Mouse (Mus musculus) MEL (cell line): ENCODE data around the gene Acad12. TPM values are rescaled to one million over a fixed set of nuclear protein-coding genes. Genes with fewer than 3 reads are reported as not detected.
A peak's percentile ranks its signal among the peaks of the same experiment; 100 is the strongest.
"Not testable (repeated sequence)": the region's sequence is repeated elsewhere in the genome, so short reads cannot be mapped to it uniquely, and the experiment has no call there.

Experiments used
- DNase-seq: peaks from one replicate; pipeline ENCODE4 v3.0.0; 2011; ENCODE audit warnings: low read depth, low spot score
- H3K27ac ChIP-seq: 2 replicates; pipeline ENCODE4 v1.5.1; 2012; ENCODE audit warnings: low read depth, mild to moderate bottlenecking, control low read depth, low read length, moderate library complexity; ENCODE audit not compliant: control insufficient read depth
- H3K27me3 ChIP-seq, 2 experiments: fragments of 150-350 bp in 1 of 2; sonication (generic) in 1 of 2; 2 replicates each; pipeline ENCODE4 v1.6.1; 2012; ENCODE audit warnings: low read length in 2 of 2, mild to moderate bottlenecking in 2 of 2, improper control_type of control experiment in 1 of 2, moderate library complexity in 1 of 2; ENCODE audit not compliant: insufficient read depth in 2 of 2, control insufficient read depth in 1 of 2
- H3K36me3 ChIP-seq, 2 experiments: 2 replicates each; pipeline ENCODE4 v1.6.1; 2012 to 2014; ENCODE audit warnings: low read length in 2 of 2, improper control_type of control experiment in 1 of 2, inconsistent platforms in 1 of 2, mild to moderate bottlenecking in 1 of 2; ENCODE audit not compliant: insufficient read depth in 2 of 2, control insufficient read depth in 1 of 2
- H3K4me1 ChIP-seq, 2 experiments: fragments of 150-350 bp in 1 of 2; sonication (generic) in 1 of 2; 2 replicates each; pipeline ENCODE4 v1.6.1; 2012; ENCODE audit warnings: low read length in 2 of 2, improper control_type of control experiment in 1 of 2, mild to moderate bottlenecking in 1 of 2; ENCODE audit not compliant: insufficient read depth in 2 of 2, control insufficient read depth in 1 of 2
- H3K4me3 ChIP-seq, 2 experiments: fragments of 150-350 bp in 1 of 2; sonication (generic) in 1 of 2; 2 replicates each; pipeline ENCODE4 v1.5.1; 2012; ENCODE audit warnings: low read depth in 2 of 2, low read length in 2 of 2, mild to moderate bottlenecking in 2 of 2, moderate library complexity in 2 of 2, control low read depth in 1 of 2, improper control_type of control experiment in 1 of 2; ENCODE audit not compliant: control insufficient read depth in 1 of 2, insufficient read depth in 1 of 2
- H3K79me2 ChIP-seq: 2 replicates; pipeline ENCODE4 v1.6.1; 2012; ENCODE audit warnings: mild to moderate bottlenecking, low read length, moderate library complexity; ENCODE audit not compliant: control insufficient read depth, poor library complexity, insufficient read depth
- H3K9ac ChIP-seq: 2 replicates; pipeline ENCODE4 v1.6.1; 2012; ENCODE audit warnings: low read depth, mild to moderate bottlenecking, control low read depth, low read length, moderate library complexity; ENCODE audit not compliant: control insufficient read depth, poor library complexity, severe bottlenecking
- H3K9me3 ChIP-seq: fragments of 150-350 bp; sonication (generic); replicated peaks from 2 replicates; pipeline ENCODE4 v1.6.1; 2012; ENCODE audit warnings: mild to moderate bottlenecking, low read length, improper control_type of control experiment, moderate library complexity; ENCODE audit not compliant: insufficient read depth
- CTCF ChIP-seq, 3 experiments: IDR thresholded peaks in 2 of 3; conservative IDR thresholded peaks in 1 of 3; 2 replicates each; pipeline ENCODE4 v1.5.1; 2011 to 2012; ENCODE audit warnings: low read length in 3 of 3, low read depth in 2 of 3, mild to moderate bottlenecking in 2 of 3, improper control_type of control experiment in 1 of 3, inconsistent platforms in 1 of 3, mixed read lengths in 1 of 3, moderate library complexity in 1 of 3; ENCODE audit not compliant: control insufficient read depth in 1 of 3, insufficient read depth in 1 of 3, poor library complexity in 1 of 3, severe bottlenecking in 1 of 3
- RAD21 ChIP-seq: IDR thresholded peaks from 2 replicates; pipeline ENCODE4 v1.6.1; 2011; ENCODE audit warnings: mild to moderate bottlenecking, low read depth, low read length, improper control_type of control experiment
- RCOR1 ChIP-seq: IDR thresholded peaks from 2 replicates; pipeline ENCODE4 v1.6.1; 2012; ENCODE audit warnings: low read depth, mild to moderate bottlenecking, inconsistent platforms, low read length, improper control_type of control experiment
- SMC3 ChIP-seq: IDR thresholded peaks from 2 replicates; pipeline ENCODE4 v1.6.1; 2011; ENCODE audit warnings: low read depth, low read length, improper control_type of control experiment
- UBTF ChIP-seq: IDR thresholded peaks from 2 replicates; pipeline ENCODE4 v1.6.1; 2012; ENCODE audit warnings: low read depth, mild to moderate bottlenecking, inconsistent platforms, low read length, improper control_type of control experiment, moderate library complexity, borderline replicate concordance; ENCODE audit not compliant: insufficient read depth
- ZC3H11A ChIP-seq: IDR thresholded peaks from 2 replicates; pipeline ENCODE4 v1.6.1; 2012; ENCODE audit warnings: low read depth, mild to moderate bottlenecking, inconsistent platforms, low read length, improper control_type of control experiment
- ZMIZ1 ChIP-seq: IDR thresholded peaks from 2 replicates; pipeline ENCODE4 v1.6.1; 2012; ENCODE audit warnings: low read depth, mild to moderate bottlenecking, inconsistent platforms, low read length, improper control_type of control experiment, moderate library complexity
- polyA plus RNA-seq, 2 experiments: library from polyadenylated mRNA; stranded (reverse) in 1 of 2; unstranded in 1 of 2; fragments of >175 nt in 1 of 2; fragments of >200 nt in 1 of 2; gene quantifications; 2 replicates each; pipeline versions ENCODE4 v1.2.1 to v1.2.4; 2012; ENCODE audit warnings: low replicate concordance in 2 of 2, low read depth in 1 of 2; ENCODE audit not compliant: insufficient read length in 2 of 2, insufficient read depth in 1 of 2, missing spikeins in 1 of 2
- total RNA-seq: library from RNA; depleted of rRNA; stranded (reverse); fragments of 300-350 nt; gene quantifications from 2 replicates; pipeline ENCODE4 v1.2.3, GENCODE M21; 2012

Acad12 gene
- total and polyA plus RNA-seq, 3 experiments, result 2.6 to 6.4 TPM; not detected in 1

- not testable (repeated sequence) for H3K27ac ChIP-seq, H3K9ac ChIP-seq, H3K36me3 ChIP-seq, H3K9me3 ChIP-seq, H3K4me3 ChIP-seq, H3K27me3 ChIP-seq, H3K4me1 ChIP-seq, H3K79me2 ChIP-seq, DNase-seq
- peak in 2 of 3 experiments; percentile 31 to 49; a peak in 4 of 6 replicates for TF ChIP-seq CTCF (IDR thresholded peaks at IDR 0.05 in 2 of 3, conservative IDR thresholded peaks at IDR 0.05 in 1 of 3; ENCODE audit: control insufficient read depth in 1 of 3, insufficient read depth in 1 of 3, low read depth in 2 of 3, low read length in 3 of 3, poor library complexity in 1 of 3, severe bottlenecking in 1 of 3)
- TF ChIP-seq, all 39 proteins: peak for 1; not testable (repeated sequence) for 38
Measured at GRCm38 (mm10) chr5:121609556-121610135, 9.1 kb downstream of the Acad12 start.

- H3K9me3 ChIP-seq, result no peaks in the 10 kb centered on the region
- no peak overlapping the region for H3K4me3 ChIP-seq
- no peaks in the 10 kb centered on the region for H3K79me2 ChIP-seq
- no peak overlapping the region for H3K9ac ChIP-seq
- H3K27me3 ChIP-seq, result no peaks in the 10 kb centered on the region
- DNase-seq, result peak; percentile 82
- H3K27ac ChIP-seq, result no peak overlapping the region
- no peaks in the 10 kb centered on the region for H3K4me1 ChIP-seq
- TF ChIP-seq RCOR1, result no peak
- no peak for TF ChIP-seq ZMIZ1
- TF ChIP-seq ZC3H11A, result peak; percentile 38; the same call in 1 of the 2 replicates
- TF ChIP-seq RAD21, result peak; percentile 63
- peak; percentile 92 to 97 (median 95) for TF ChIP-seq CTCF (IDR thresholded peaks at IDR 0.05 in 2 of 3, conservative IDR thresholded peaks at IDR 0.05 in 1 of 3; ENCODE audit: control insufficient read depth in 1 of 3, insufficient read depth in 1 of 3, low read depth in 2 of 3, low read length in 3 of 3, poor library complexity in 1 of 3, severe bottlenecking in 1 of 3)
- peak; percentile 75 for TF ChIP-seq SMC3
- TF ChIP-seq UBTF, result no peak
- no peaks in the 10 kb centered on the region for H3K36me3 ChIP-seq
Measured at GRCm38 (mm10) chr5:121606151-121606550, 12.6 kb downstream of the Acad12 start.

GRCm38 (mm10) chr5:121603815-121604214 is 14.9 kb downstream of the Acad12 start:
- H3K4me3 ChIP-seq, H3K36me3 ChIP-seq, H3K9me3 ChIP-seq, H3K27me3 ChIP-seq, H3K4me1 ChIP-seq, H3K79me2 ChIP-seq, H3K27ac ChIP-seq, H3K9ac ChIP-seq, DNase-seq: not testable (repeated sequence)
